Mouse (Mus musculus) kidney, adult 2 months (tissue): ENCODE results near the gene Gadd45g.

Experiments
- CTCF ChIP-seq: fragments of 200-500 bp; conservative IDR thresholded peaks from 2 replicates; pipeline ENCODE4 v1.5.1; 2011; ENCODE audit warnings: low read depth, mild to moderate bottlenecking, control low read depth, low read length, moderate library complexity, mixed read lengths; ENCODE audit not compliant: insufficient read depth, insufficient read length
- POLR2A ChIP-seq: fragments of 200-500 bp; IDR thresholded peaks from one replicate; pipeline ENCODE4 v1.6.1; 2011; ENCODE audit warnings: low read depth, low read length, control low read depth

DNA sequence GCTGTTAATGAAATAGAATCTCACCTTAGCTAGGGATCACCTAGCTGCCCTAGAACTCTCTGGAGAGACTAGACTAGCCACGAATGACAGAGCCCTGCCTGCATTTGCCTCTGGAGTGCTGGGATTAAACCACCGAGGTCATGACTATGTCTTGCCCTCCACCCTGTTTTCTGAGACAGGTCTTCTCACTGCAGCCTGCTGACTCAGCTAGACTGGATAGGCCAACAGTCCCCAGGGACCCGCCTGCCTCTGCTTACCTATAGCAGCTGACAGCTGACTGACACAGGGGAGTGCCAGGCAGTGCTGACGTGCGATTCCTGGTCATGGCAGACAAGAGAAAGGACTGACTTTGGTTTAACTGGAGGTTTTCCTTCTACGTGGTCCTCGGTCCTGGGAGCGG lies 12.7 kb downstream of the Gadd45g start:
- no peak for TF ChIP-seq CTCF
- no peak for TF ChIP-seq POLR2A
